Mouse (Mus musculus): ENCODE results near the gene Itpkb.
A peak's percentile ranks its signal among the peaks of the same experiment; 100 is the strongest.
"Not testable (repeated sequence)": the region's sequence is repeated elsewhere in the genome, so short reads cannot be mapped to it uniquely, and the experiment has no call there.

Itpkb gene

DNA sequence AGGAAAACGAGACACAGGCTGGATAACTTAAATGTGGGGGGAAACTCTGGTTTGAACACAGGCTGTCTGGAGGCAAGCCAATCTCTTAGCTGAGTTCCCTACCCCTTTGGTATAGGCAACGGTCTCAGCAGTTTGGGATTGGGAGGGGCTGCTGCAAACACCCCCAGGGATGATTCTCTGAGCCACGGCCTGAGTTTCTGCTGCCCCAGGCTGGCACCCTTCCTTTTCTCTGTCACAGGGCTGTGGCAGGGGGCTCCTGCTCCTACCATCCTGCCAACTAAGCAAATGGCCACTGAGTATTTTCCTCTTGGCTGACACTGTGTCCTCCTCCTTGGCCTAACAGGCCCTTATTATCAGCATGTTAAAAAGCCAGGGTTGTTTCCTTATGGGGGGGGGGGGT, 37.3 kb downstream of the Itpkb start:
- DNase-seq (ENCODE audit: low spot score in 2 of 2) = no peak

DNA sequence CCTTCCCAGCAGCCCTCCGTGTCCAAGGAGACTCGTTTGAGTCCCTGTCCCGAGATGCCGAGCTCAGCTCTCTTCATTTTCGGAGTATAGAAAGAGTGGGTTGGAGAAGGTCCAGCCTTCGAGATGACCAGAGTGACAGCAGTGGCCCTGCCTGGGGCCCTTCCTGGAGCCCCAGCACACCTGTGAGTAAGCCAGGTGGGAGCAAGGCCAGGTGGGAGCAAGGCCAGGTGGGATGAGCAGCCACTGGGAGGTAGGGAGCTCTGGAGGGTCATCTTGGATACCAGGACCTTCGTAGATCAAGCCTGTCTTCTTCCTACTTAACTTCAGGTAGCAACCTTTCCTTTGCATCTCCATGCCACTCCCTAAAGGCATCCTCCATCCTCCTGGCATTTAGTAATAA, 37.8 kb downstream of the Itpkb start:
- DNase-seq (ENCODE audit: low spot score in 2 of 2) = no peak

- no peak for DNase-seq (ENCODE audit: low spot score in 2 of 2)
Measured at GRCm38 (mm10) chr1:180368646-180369045, 38.4 kb downstream of the Itpkb start.

GRCm38 (mm10) chr1:180370858-180371652, 40.8 kb downstream of the Itpkb start:
- DNase-seq (ENCODE audit: low spot score in 2 of 2) = no peak

GRCm38 (mm10) chr1:180372258-180372657, 42.0 kb downstream of the Itpkb start:
- DNase-seq (ENCODE audit: low spot score in 2 of 2) = not testable (repeated sequence)

DNA sequence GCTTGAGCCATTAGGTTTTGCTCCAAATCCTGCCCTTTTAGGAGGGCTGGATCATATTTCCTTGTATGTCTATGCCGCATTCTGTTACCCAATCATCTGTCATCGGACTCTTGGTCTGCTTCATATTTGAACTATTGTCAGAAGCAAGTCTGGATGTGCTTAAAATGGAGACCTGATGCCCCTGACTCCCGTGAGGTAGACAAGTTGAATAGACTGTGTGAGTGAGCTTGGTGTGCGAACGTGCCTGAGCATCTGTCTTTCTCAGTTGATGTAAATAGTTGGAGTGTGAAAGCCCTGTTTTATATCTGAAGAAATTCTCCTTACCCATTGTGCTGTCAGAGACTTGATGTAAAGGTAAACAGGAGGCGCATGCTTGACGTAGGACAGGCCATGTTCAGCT, 46.3 kb downstream of the Itpkb start:
- no peak for DNase-seq (ENCODE audit: low spot score in 2 of 2)

GRCm38 (mm10) chr1:180379559-180379958, 49.3 kb downstream of the Itpkb start:
- no peak for DNase-seq (ENCODE audit: low spot score in 2 of 2)

GRCm38 (mm10) chr1:180382358-180382757, 52.1 kb downstream of the Itpkb start:
- no peak for DNase-seq (ENCODE audit: low spot score in 2 of 2)

DNA sequence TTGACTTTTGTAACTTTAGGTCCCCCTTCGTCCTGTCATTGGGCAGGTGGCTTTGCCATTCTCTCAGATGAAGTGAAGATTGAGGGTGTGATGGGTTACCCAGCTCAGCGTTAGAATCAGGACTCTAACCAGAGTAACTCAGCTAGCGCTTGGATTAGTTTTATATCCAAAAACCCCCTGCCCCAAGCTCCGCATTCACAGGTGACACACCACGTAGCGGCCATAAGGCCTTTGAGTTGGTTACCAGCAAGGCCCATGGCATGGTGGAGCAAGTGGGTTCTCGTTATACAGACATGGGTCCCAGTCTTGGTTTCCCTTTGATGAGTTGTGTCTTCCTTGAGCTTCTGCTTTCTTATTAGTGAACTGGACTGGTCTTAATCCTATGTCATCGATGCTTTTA, 53.6 kb downstream of the Itpkb start:
- no peak for DNase-seq (ENCODE audit: low spot score in 2 of 2)

DNA sequence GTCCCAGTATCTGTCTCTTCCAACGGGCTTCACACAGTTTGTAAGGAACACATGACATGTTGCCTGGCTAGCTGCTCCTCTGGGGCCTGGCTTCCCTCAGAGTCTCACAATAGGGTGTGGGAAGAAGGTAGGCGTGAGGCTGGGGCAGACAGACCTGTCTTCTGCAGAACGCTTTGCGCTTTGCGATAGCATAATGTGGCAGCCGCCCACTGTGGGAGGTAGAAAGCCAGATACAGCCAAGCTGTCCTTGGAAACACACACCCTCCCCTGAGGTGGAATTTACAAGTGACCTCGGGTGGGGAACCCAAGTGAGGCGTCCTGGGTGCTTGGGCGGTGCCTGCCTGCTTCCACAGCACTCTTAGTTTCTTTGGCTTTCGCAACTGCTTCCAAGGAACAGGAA, 54.2 kb downstream of the Itpkb start:
- DNase-seq (ENCODE audit: low spot score in 2 of 2) = no peak

DNA sequence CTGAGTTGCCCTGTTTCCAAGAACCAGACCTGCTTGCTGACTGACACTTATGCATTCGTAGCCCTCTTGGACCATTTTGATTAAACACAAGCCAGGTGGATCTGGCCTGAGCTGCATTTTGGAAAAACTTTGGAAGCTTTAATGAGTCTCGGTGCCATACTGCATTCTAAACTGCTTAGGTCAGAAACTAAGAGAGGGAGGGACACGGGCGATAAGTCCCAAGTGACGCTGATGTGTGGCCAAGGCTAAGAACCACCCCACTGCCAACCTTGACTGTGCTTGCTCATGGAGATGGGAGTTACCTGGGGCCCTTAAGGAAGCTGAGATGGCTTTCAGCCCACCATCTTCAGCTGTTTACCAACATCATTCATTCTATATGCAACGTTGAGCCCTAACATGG, 55.0 kb downstream of the Itpkb start:
- no peak for DNase-seq (ENCODE audit: low spot score in 2 of 2)

GRCm38 (mm10) chr1:180386951-180387749, 56.9 kb downstream of the Itpkb start:
- DNase-seq (ENCODE audit: low spot score in 2 of 2) = peak; percentile 96 to 97

- DNase-seq (ENCODE audit: low spot score in 2 of 2) = no peak
Measured at GRCm38 (mm10) chr1:180387750-180388480, 57.6 kb downstream of the Itpkb start.

DNA sequence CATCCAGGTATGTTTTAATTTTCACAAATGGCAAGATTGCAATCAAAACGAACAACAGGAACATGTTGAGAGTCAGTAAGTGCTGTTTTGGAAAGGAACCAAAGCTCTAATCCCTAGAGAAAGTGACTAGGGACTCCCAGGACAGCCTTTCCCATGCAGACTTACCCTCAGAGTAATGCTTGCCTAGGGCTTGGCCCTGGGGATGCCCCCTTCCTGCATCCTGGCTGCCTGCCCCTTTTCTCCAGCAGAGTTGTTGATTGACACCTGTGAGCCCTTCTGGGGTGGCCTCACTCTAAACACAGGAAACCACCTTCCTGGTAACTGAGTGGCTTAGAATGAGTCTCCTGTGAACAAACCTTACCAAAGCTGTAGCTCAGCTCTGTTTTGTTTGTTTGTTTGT, 58.2 kb downstream of the Itpkb start:
- DNase-seq (ENCODE audit: low spot score in 2 of 2) = no peak

DNA sequence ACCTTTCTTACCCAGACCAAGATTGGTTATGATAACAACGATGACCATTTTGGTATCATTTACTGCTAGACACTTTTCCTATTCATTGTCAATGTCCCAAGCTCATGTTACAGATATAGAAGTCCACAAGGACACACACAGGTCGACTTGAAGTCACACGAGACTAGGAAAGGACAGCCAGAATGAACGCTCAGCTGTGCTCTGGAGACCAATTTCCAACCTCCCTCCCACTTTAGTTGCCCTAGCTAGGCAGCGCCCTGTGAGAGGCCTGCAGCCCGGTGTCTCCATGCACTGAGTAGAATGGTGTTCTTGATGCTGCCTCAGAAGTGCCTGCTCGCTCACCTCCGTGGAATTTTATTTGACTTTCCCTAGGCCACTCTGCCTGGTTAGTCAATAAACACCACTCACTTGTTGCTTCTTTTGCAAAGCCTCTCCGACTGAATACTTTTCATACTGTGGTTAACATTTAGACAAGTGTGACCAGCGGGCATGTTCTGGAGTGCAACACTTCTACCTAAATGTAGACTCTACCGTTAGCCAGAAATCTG, 59.0 kb downstream of the Itpkb start:
- not testable (repeated sequence) for DNase-seq (ENCODE audit: low spot score in 2 of 2)

GRCm38 (mm10) chr1:180390321-180390731, 60.0 kb downstream of the Itpkb start:
- peak in 1 of 2 experiments; percentile 46 for DNase-seq (ENCODE audit: low spot score in 2 of 2)

- DNase-seq (ENCODE audit: low spot score in 2 of 2) = no peak
Measured at GRCm38 (mm10) chr1:180390746-180391574, 60.7 kb downstream of the Itpkb start.

DNA sequence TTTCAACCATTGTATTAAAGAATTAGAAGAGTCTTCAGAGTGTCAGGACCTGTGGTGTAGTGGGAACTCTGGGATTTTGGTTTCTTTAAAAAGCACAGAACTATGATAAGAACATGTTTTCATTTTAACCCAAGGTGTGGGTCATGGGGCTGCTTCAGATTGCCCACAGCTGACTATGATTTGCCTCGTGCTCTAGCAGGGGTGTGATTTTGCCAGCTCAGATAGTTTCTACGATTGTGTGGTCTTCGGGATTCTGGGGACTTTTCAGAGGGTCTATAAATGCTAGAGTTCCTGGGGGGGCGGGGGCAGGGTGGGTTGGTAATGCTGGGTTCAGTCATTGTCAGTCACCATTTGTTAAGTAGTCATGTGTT, 61.3 kb downstream of the Itpkb start:
- DNase-seq (ENCODE audit: low spot score in 2 of 2) = no peak

GRCm38 (mm10) chr1:180392137-180392798, 62.0 kb downstream of the Itpkb start:
- no peak for DNase-seq (ENCODE audit: low spot score in 2 of 2)

DNA sequence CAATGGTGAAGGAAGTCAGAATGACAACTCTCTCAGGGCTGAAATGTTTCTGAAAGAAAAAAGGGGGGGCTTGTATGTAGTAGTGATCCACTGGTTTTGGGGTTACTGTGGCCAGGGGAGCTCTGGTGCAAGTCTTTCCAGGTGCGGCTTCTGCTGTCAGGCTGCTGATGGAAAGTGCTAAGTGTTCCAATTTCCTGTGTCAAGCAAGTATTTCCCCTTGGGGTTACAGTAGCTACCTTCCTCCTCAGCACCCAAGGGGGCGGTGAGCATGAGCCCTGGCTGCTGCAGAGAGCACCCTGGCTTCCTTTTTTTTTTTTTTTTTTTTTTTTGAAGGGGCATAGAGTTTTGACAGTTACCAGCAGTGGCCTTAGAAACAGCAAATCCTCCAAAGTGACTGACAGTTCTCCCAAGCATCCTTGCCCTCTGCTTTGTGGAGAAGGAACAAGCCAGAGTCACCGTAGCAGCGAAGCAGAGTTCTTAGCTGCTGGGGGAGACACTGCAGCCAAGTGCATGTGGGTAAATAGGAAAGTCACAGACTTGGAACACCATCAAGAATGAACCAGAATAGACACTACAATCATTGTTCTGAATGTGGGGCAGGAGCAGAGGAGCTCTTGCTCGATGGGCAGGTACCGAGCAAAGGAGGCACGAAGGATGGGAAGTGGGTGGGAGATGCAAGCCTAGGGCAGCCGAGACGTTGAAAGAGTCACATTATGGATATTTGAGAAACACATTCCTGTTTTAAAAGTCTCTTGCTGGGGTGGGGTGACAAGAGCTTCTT, 62.9 kb downstream of the Itpkb start:
- peak in 1 of 2 experiments; percentile 56 for DNase-seq (ENCODE audit: low spot score in 2 of 2)
